Mouse (Mus musculus) liver (tissue): ENCODE measurements around the gene Tbl2.

ENCODE experiments used
- DNase-seq: peaks from one replicate; pipeline ENCODE4 v3.0.0-alpha.2; 2020; ENCODE audit warnings: mixed read lengths

Gene Tbl2

GRCm38 (mm10) chr5:135149053-135149819, at the start of gene Tbl2:
Gene Tbl2 (plus strand): TSS chr5:135149657.
- peak; percentile 100 for DNase-seq

DNA sequence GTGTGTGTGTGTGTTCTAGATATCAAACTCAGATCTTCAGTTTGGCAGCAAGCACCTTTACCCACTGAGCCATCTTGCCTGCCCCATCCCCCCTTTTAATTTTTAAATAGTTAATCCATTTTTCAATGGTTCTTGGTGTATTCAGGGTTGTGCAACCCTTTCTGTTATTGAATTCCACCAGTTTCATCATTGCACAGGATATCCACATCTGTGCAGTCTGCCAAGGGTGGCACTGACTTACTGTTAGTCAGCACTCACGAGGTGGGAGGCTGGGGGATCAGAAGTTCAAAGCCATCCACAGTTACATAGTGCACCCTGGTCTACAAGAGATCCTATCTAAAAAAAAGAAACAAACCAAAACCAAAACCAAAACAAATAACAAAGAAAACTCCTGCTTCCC, 48.5 kb upstream of the Tbl2 start:
- no peak for DNase-seq

DNA sequence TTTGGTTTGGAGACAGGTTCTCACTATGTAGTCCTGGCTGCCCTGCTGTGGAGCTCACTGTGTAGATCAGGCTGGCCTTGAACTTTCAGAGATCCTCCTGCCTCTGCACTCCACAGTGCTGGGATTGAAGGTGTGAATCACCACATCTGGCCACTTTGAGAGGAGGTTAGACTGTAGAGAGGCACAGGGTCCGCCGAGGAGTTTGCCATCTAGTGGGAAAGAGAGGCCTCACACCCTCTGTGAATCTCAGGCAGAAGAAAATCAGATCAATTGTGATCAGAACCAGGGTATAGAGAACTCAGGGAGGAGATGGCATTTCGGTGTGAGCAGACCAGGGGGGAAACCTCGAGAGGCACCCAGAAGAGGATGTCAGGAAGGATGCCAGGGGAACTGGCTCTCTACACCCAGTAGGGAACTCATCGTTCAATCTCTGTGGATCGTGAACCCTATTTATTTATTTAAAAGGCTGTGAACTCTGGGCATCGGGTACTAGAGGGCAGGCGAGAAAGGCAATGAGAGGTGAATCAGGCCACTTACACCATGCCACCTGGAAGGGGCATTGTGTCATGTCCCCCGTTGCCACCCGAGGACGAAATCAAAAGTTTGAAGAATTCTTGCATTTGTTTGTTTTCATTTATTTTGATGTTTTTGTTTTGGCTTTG, 45.3 kb upstream of the Tbl2 start:
- DNase-seq = no peak

DNA sequence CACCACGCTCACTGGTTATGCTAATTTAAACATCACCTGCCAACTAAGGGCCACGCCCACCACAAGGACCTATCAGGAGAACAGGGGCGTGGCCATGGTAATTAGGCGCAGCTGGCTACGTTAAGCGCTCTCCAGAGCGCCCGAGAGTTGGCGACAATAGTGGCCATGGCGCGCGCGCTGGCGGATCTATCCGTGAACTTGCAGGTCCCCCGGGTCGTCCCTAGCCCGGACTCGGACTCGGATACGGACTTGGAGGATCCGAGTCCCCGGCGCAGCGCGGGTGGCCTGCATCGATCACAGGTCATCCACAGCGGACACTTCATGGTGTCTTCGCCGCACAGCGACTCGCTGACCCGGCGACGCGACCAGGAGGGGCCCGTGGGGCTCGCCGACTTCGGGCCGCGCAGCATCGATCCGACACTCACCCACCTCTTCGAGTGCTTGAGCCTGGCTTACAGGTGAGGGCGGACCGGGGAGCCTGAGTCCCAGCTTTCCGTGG, 42.6 kb upstream of the Tbl2 start:
- peak; percentile 84 for DNase-seq

GRCm38 (mm10) chr5:135107521-135108501, 41.6 kb upstream of the Tbl2 start:
- DNase-seq = peak; percentile 66

- no peak for DNase-seq
Observed at GRCm38 (mm10) chr5:135109017-135109416, 40.4 kb upstream of the Tbl2 start.

GRCm38 (mm10) chr5:135109426-135109825, 40.0 kb upstream of the Tbl2 start:
- no peak for DNase-seq

GRCm38 (mm10) chr5:135109976-135110375, 39.5 kb upstream of the Tbl2 start:
- no peak for DNase-seq

DNA sequence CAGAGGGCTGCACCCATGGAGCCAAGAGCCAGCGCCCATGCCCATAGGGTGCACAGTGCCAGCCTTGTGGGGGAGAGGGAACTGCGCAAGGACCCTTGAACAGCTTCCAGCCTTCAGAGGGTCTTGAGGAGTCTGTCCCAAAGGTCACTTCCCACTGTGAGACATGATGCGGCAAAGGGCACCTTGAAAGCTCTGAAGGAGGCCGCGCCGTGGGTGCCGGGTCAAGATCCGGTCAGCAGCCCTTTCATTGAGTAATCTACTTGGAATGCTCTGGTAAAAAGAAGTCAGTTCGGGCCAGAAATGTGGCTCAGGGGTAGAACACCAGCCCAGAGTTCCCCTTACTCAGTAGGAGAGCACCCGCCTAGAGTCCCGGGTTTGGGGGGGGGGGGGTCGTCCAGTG, 35.7 kb upstream of the Tbl2 start:
- DNase-seq = no peak

GRCm38 (mm10) chr5:135115241-135115640, 34.2 kb upstream of the Tbl2 start:
- DNase-seq = peak; percentile 33

- DNase-seq = peak; percentile 52
Observed at GRCm38 (mm10) chr5:135118589-135119081, 30.8 kb upstream of the Tbl2 start.

GRCm38 (mm10) chr5:135120753-135121152, 28.7 kb upstream of the Tbl2 start:
- DNase-seq = no peak

DNA sequence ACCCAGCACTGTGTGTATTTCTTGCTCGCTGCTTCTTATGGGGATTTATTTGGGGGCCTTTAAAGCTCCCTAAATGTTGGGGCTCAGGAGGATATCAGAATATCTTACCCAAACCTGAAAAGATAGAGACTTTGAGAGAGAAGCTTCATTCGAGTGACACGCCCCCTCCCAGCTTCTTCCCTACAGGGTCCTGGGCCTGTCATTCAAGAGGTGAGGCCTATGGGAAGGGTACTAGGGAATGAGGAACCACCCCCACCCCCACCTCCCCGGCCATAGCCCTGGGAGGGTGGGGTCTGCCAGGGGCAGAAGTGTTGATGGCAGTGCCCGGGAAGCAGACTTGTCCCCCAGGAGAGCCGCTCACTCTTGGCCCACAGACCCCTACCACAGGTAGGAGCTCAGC, 23.3 kb upstream of the Tbl2 start:
- DNase-seq = no peak

- no peak for DNase-seq
Observed at GRCm38 (mm10) chr5:135127669-135128068, 21.8 kb upstream of the Tbl2 start.

GRCm38 (mm10) chr5:135129747-135130146, 19.7 kb upstream of the Tbl2 start:
- no peak for DNase-seq

GRCm38 (mm10) chr5:135133736-135134405, 15.6 kb upstream of the Tbl2 start:
- DNase-seq = peak; percentile 78

- DNase-seq = peak; percentile 59
Observed at GRCm38 (mm10) chr5:135134534-135134933, 14.9 kb upstream of the Tbl2 start.

DNA sequence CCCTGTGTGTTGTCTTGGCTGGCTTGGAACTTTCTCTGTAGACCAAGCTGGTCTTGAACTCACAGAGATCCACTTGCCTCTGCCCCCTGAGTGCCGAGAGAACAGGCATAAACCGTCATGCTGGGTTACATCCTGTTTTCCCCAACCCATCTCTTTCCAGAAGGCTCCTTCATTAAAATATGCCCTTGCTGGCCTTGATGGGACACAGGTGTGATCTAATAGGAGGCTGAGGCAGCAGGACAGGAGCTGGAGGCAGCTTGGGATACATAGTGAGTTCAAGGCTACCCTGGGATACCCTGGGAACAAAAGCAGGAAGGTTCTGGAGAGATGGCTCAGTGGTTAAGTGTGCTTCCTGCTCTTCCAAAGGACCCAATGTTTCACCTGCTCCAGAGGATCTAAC, 9.6 kb upstream of the Tbl2 start:
- DNase-seq = no peak

DNA sequence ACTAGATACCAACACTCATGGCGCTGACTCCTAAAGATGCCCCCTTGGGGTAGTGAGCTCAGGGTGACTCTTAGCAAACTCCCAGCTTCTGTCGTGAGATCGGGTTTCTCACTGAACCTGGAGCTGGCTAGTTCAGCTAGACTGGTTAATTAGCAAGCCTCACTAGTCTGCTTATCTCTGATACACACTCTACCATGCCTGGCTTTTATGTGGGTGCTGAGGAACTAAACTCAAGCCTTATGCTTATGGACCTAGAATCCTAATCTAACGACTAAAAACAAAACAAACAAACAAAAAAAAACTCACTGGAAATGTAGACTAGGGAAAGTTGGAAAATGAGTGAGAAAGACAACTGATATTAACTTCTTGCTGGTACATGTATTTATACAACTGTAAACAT, 5.0 kb upstream of the Tbl2 start:
- DNase-seq = no peak

DNA sequence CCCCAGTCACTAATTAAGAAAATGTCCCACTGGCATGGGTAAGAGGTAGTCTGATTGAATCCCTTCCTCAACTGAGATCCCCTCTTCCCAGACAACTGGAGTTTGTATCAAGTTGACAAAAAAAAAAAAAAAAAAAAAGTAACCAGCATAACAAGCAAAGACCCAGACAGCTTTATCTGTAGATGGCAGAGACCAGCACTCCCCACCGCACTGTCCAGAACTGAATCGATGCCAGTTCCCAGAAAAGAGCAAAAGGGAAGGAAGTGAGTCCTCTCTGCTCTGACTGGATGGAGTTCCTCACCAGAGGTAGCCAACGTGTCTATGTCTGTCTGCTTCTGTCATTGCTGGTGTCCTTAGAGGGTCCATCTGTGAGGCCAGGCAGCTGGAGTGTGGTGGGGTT, 3.9 kb upstream of the Tbl2 start:
- DNase-seq = no peak

- DNase-seq = no peak
Observed at GRCm38 (mm10) chr5:135145955-135146354, 3.5 kb upstream of the Tbl2 start.

GRCm38 (mm10) chr5:135148715-135149052, 773 bp upstream of the Tbl2 start:
- no peak for DNase-seq

GRCm38 (mm10) chr5:135149820-135150178, 342 bp downstream of the Tbl2 start:
- no peak for DNase-seq
